Mouse (Mus musculus): ENCODE measurements at regions not wholly inside any gene's neighbourhood (a gene's known extent, or its start where the extent isn't known, plus 50 kb on each side); places are given as distances from the start of the nearest gene placed in this dataset.
A peak's percentile ranks its signal among the peaks of the same experiment; 100 is the strongest.

DNA sequence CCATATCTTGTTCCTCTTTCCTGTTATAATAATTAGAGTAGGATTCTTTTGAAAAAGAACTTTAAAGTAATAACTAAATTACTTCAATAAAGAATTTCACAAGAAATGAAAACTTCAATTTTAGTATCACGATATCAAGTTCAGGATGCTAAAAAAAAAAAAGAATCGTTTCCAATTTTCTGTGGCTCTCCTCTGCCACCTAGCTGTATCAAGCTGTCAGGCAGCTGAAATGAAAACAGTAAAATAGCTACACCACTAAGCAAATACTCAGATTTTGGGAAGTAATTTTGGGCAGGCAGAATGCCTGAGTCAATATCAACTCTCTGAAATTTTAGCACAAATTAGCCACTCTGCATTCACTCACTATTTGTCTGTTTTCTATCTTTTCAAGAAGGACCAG lies 694.5 kb upstream of the Arrdc3 start:
- Histone ChIP-seq H3K4me3 (replicated peaks; ENCODE audit: low read length) (no peak overlapping the region), H3K4me2 (ENCODE audit: low read length) (no peak overlapping the region), H3K9ac (replicated peaks; ENCODE audit: low read depth, low read length) (no peak overlapping the region), H3K27ac (ENCODE audit: low read length) (no peak overlapping the region), H3K36me3 (ENCODE audit: control insufficient read depth, insufficient read depth) (no peaks in the 10 kb centered on the region), H3K4me1 (replicated peaks; ENCODE audit: control insufficient read depth, insufficient read depth, low read length) (no peaks in the 10 kb centered on the region), H3K27me3 (replicated peaks; ENCODE audit: control insufficient read depth, insufficient read depth, low read length) (no peaks in the 10 kb centered on the region), H3K9me3 (ENCODE audit: control insufficient read depth, low read length) (no peaks in the 10 kb centered on the region)
- 80% methylated on average over 2 of the region's 2 CpGs for WGBS
- no peak for ATAC-seq

GRCm38 (mm10) chr13:80195065-80195605 lies 688.0 kb upstream of the Arrdc3 start:
- peak; percentile 26; the same call in 1 of the 2 replicates for ATAC-seq
- no peaks in the 10 kb centered on the region for H3K4me1 ChIP-seq (replicated peaks; ENCODE audit: control insufficient read depth, insufficient read depth, low read length)
- H3K36me3 ChIP-seq (ENCODE audit: control insufficient read depth, insufficient read depth): no peaks in the 10 kb centered on the region
- H3K4me3 ChIP-seq (replicated peaks; ENCODE audit: low read length): no peak overlapping the region
- H3K4me2 ChIP-seq (ENCODE audit: low read length): no peak overlapping the region
- H3K27ac ChIP-seq (ENCODE audit: low read length): no peak overlapping the region
- no peaks in the 10 kb centered on the region for H3K27me3 ChIP-seq (replicated peaks; ENCODE audit: control insufficient read depth, insufficient read depth, low read length)
- H3K9ac ChIP-seq (replicated peaks; ENCODE audit: low read depth, low read length): no peak overlapping the region
- no peaks in the 10 kb centered on the region for H3K9me3 ChIP-seq (ENCODE audit: control insufficient read depth, low read length)
- WGBS: 11% methylated on average over 5 of the region's 5 CpGs

DNA sequence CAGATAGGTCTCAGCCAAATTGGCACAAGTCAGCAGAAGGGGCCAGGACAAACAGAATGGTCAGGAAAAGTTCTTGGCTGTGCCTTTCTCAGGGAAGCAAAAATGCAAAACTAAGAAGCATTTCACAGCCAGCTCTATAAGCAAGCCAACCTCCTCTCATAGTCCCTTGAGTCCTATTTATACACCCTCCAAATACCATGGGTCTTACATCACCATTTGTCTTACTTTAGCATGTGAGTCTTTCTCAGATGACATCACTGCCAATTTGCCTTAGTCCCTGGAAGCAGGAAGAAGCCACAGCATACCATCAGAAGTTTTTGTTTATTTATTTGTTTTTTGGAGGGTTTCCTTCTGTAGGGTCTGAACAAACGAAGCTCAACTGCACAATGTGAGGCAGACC lies 659.1 kb upstream of the Arrdc3 start:
- Histone ChIP-seq H3K36me3 (ENCODE audit: control insufficient read depth, insufficient read depth) (no peaks in the 10 kb centered on the region), H3K9me3 (ENCODE audit: control insufficient read depth, low read length) (no peaks in the 10 kb centered on the region), H3K27me3 (replicated peaks; ENCODE audit: control insufficient read depth, insufficient read depth, low read length) (no peaks in the 10 kb centered on the region), H3K4me2 (ENCODE audit: low read length) (no peak overlapping the region), H3K4me3 (replicated peaks; ENCODE audit: low read length) (no peak overlapping the region), H3K9ac (replicated peaks; ENCODE audit: low read depth, low read length) (no peak overlapping the region), H3K4me1 (replicated peaks; ENCODE audit: control insufficient read depth, insufficient read depth, low read length) (no peaks in the 10 kb centered on the region), H3K27ac (ENCODE audit: low read length) (no peak overlapping the region)
- WGBS: 71% methylated on average over 1 of the region's 1 CpGs
- no peak for ATAC-seq

- Histone ChIP-seq H3K36me3 (ENCODE audit: control insufficient read depth, insufficient read depth) (no peaks in the 10 kb centered on the region), H3K27ac (ENCODE audit: low read length) (no peak overlapping the region)
- no peak for ATAC-seq
These were observed 651.8 kb upstream of the Arrdc3 start for GRCm38 (mm10) chr13:80231381-80231780.

DNA sequence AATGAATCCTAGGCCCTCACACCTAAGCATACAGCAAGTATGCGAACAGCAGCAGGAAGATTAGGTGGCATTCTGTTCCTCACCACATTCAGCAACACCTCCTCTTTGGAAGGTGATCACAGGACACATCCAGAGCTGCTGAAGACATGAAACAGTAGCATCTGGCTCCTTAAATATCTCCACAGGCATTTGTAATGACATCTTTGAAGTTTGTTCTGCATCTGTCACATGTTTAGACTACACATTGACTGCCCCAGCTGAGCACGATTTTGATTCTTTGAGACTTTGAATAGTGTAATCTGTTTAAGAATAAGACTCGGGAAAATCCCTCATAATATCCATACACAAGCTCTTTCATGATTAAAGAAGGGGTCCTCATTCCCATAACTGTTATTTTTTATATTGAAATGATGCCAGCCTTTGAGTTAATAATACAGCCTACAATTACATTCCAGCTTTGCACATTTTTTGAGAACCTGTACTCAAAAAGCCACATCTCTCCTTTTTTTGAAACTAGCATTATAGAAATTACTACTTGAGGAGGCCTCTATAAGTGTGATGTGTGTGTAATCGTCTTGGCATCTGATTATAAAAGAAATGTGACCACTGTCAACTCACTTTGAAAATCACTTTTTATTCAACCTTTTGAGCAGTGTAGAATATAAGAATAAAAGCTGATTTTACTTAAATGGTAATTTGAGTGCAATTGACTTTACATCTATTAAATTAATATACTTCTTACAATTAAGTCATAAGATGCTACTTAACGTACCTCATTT lies 647.7 kb upstream of the Arrdc3 start:
- peak; percentile 76 for ATAC-seq
- Histone ChIP-seq H3K9me3 (ENCODE audit: control insufficient read depth, low read length) (no peaks in the 10 kb centered on the region), H3K4me2 (ENCODE audit: low read length) (no peak overlapping the region), H3K27ac (ENCODE audit: low read length) (no peak overlapping the region), H3K36me3 (ENCODE audit: control insufficient read depth, insufficient read depth) (no peaks in the 10 kb centered on the region), H3K4me3 (replicated peaks; ENCODE audit: low read length) (no peak overlapping the region), H3K9ac (replicated peaks; ENCODE audit: low read depth, low read length) (no peak overlapping the region), H3K4me1 (replicated peaks; ENCODE audit: control insufficient read depth, insufficient read depth, low read length) (no peaks in the 10 kb centered on the region), H3K27me3 (replicated peaks; ENCODE audit: control insufficient read depth, insufficient read depth, low read length) (no peaks in the 10 kb centered on the region)
- WGBS: 63% methylated on average over 5 of the region's 5 CpGs

More at GRCm38 (mm10) chr13:80231381-80231780, 651.8 kb upstream of the Arrdc3 start:
- no peak overlapping the region for H3K4me2 ChIP-seq (ENCODE audit: low read length)
- H3K9ac ChIP-seq (replicated peaks; ENCODE audit: low read depth, low read length): no peak overlapping the region
- H3K4me1 ChIP-seq (replicated peaks; ENCODE audit: control insufficient read depth, insufficient read depth, low read length): no peaks in the 10 kb centered on the region
- no peak overlapping the region for H3K4me3 ChIP-seq (replicated peaks; ENCODE audit: low read length)
- H3K9me3 ChIP-seq (ENCODE audit: control insufficient read depth, low read length): no peaks in the 10 kb centered on the region
- H3K27me3 ChIP-seq (replicated peaks; ENCODE audit: control insufficient read depth, insufficient read depth, low read length): no peaks in the 10 kb centered on the region

- Histone ChIP-seq H3K4me2 (ENCODE audit: low read length) (no peak overlapping the region), H3K9me3 (ENCODE audit: control insufficient read depth, low read length) (no peaks in the 10 kb centered on the region), H3K9ac (replicated peaks; ENCODE audit: low read depth, low read length) (no peak overlapping the region), H3K36me3 (ENCODE audit: control insufficient read depth, insufficient read depth) (no peaks in the 10 kb centered on the region), H3K27me3 (replicated peaks; ENCODE audit: control insufficient read depth, insufficient read depth, low read length) (no peaks in the 10 kb centered on the region), H3K4me3 (replicated peaks; ENCODE audit: low read length) (no peak overlapping the region), H3K27ac (ENCODE audit: low read length) (no peak overlapping the region), H3K4me1 (replicated peaks; ENCODE audit: control insufficient read depth, insufficient read depth, low read length) (no peaks in the 10 kb centered on the region)
- ATAC-seq: no peak
- WGBS: 97% methylated on average over 2 of the region's 2 CpGs
These were observed 620.4 kb upstream of the Arrdc3 start for GRCm38 (mm10) chr13:80262826-80263225.

DNA sequence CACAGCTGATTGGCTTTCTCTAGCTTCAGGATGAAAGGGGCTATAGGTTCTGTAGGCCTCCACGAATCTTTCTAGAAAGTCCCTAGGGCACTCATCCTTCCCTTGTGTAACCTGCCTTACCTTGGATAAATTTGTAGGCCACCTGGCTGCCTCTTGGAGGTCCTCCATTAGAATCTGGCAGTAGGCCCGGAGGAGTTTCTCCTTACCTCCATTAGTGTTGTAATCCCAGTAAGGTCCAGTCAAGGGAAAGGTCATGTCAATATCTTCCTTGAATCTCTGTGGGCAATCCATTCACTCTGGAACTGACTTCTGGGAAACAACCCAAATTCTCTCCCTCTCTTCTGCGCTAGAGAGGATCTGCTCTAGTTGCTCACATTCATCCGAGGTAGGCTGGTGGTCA lies 616.1 kb upstream of the Arrdc3 start:
- no peaks in the 10 kb centered on the region for H3K27me3 ChIP-seq (replicated peaks; ENCODE audit: control insufficient read depth, insufficient read depth, low read length)
- H3K27ac ChIP-seq (ENCODE audit: low read length): no peak overlapping the region
- no peaks in the 10 kb centered on the region for H3K9me3 ChIP-seq (ENCODE audit: control insufficient read depth, low read length)
- WGBS: 93% methylated on average over 4 of the region's 4 CpGs
- no peak overlapping the region for H3K9ac ChIP-seq (replicated peaks; ENCODE audit: low read depth, low read length)
- H3K4me2 ChIP-seq (ENCODE audit: low read length): no peak overlapping the region
- no peak overlapping the region for H3K4me3 ChIP-seq (replicated peaks; ENCODE audit: low read length)
- no peaks in the 10 kb centered on the region for H3K36me3 ChIP-seq (ENCODE audit: control insufficient read depth, insufficient read depth)
- H3K4me1 ChIP-seq (replicated peaks; ENCODE audit: control insufficient read depth, insufficient read depth, low read length): no peaks in the 10 kb centered on the region
- no peak for ATAC-seq

- Histone ChIP-seq H3K36me3 (ENCODE audit: control insufficient read depth, insufficient read depth) (no peaks in the 10 kb centered on the region), H3K4me2 (ENCODE audit: low read length) (no peak overlapping the region), H3K4me3 (replicated peaks; ENCODE audit: low read length) (no peak overlapping the region), H3K9ac (replicated peaks; ENCODE audit: low read depth, low read length) (no peak overlapping the region), H3K27ac (ENCODE audit: low read length) (no peak overlapping the region), H3K4me1 (replicated peaks; ENCODE audit: control insufficient read depth, insufficient read depth, low read length) (no peaks in the 10 kb centered on the region), H3K9me3 (ENCODE audit: control insufficient read depth, low read length) (no peaks in the 10 kb centered on the region), H3K27me3 (replicated peaks; ENCODE audit: control insufficient read depth, insufficient read depth, low read length) (no peaks in the 10 kb centered on the region)
- 65% methylated on average over 1 of the region's 1 CpGs for WGBS
- no peak for ATAC-seq
These were observed 609.2 kb upstream of the Arrdc3 start for GRCm38 (mm10) chr13:80273976-80274375.

DNA sequence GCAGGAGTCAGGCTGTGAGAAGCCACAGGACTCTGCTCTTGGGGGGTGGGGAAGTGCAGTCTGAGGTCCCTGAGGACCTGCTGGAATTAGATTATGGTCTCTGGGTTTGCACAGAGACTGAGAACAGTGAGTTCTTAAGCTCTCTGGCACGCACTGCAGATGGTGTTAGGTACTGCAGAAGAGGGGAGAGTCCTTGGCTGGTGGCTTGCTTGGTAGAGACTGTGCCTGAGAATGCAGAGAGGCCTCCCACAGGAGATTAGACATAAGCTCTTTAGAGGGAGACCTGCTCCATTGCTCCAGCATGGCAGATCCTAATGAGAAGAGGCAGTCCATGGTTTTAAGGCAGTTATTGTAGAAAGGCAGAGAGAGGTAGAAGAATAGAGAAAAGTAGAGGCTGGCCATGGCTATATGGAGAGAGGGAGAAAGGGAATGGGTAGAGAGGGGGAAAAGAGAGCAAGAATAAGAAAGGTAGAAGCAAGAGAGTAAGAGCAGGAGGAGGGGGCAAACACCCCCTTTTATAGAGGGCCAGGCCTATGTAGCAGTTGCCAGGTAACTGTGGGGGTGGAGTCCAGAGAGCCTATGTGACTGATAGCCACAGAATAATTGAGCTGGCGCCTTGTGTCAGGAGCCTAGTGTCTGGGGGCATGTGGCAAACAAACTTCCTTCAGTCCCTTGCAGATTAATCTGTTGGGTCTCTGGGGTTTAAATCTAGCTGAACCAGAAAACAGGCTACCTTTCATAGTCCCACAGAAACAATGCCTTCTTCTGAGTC lies 591.3 kb upstream of the Arrdc3 start:
- H3K27me3 ChIP-seq (replicated peaks; ENCODE audit: control insufficient read depth, insufficient read depth, low read length): no peaks in the 10 kb centered on the region
- 45% methylated on average over 2 of the region's 2 CpGs for WGBS
- H3K4me3 ChIP-seq (replicated peaks; ENCODE audit: low read length): no peak overlapping the region
- H3K4me2 ChIP-seq (ENCODE audit: low read length): no peak overlapping the region
- no peak overlapping the region for H3K9ac ChIP-seq (replicated peaks; ENCODE audit: low read depth, low read length)
- H3K9me3 ChIP-seq (ENCODE audit: control insufficient read depth, low read length): no peaks in the 10 kb centered on the region
- no peak overlapping the region for H3K27ac ChIP-seq (ENCODE audit: low read length)
- no peaks in the 10 kb centered on the region for H3K36me3 ChIP-seq (ENCODE audit: control insufficient read depth, insufficient read depth)
- ATAC-seq: no peak
- no peaks in the 10 kb centered on the region for H3K4me1 ChIP-seq (replicated peaks; ENCODE audit: control insufficient read depth, insufficient read depth, low read length)
